Mouse (Mus musculus) erythroid progenitor cell, adult 5-6 weeks (primary cell): ENCODE data around the gene Il13. TPM values are rescaled to one million over a fixed set of nuclear protein-coding genes. Genes with fewer than 3 reads are reported as not detected.

ENCODE experiments used
- ATAC-seq: replicated peaks from 2 replicates; pipeline ENCODE4 v1.8.0; 2016; ENCODE audit warnings: moderate number of reproducible peaks, mild to moderate bottlenecking, moderate TSS enrichment, inconsistent platforms; ENCODE audit not compliant: poor library complexity, low FRiP score, severe bottlenecking
- total RNA-seq, 2 experiments: library from RNA; stranded (forward) in 1 of 2; stranded (reverse) in 1 of 2; fragments of 150-400 nt in 1 of 2; fragments of 186-747, 209-891 nt in 1 of 2; gene quantifications; 2 replicates each; pipeline versions ENCODE4 v1.2.3 to v1.2.4; 2015 to 2017; ENCODE audit warnings: low replicate concordance in 2 of 2

Il13 gene
- total RNA-seq (2015; ENCODE audit: low replicate concordance) (not detected in 2 replicates), total RNA-seq (2017; ENCODE audit: low replicate concordance) (not detected in 2 replicates)

DNA sequence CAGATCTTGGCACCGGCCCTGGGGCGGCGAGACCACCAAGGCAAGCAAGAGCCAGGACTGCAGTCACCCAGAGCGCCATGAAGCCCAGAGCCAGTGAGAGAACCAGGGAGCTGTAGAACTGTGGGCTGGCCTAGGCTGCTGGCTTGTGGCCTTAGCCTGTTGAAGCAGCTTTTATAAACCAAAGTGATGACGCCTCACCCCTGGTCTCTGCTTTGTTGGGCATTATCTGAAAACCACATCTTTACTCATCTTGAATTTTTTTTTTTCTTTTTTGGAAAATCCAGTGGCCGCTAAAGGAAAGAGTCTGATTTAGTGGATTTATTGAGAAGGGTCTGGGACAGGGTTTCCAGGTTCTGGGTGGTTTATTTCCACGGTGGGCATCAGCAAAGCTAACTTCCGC, at the start of gene Il13:
TSS of gene Il13 (minus strand) at position 147 of the 400 bp plus-strand sequence.
- no peak for ATAC-seq

- no peak for ATAC-seq
Observed at GRCm38 (mm10) chr11:53682994-53683530, 48.6 kb upstream of the Il13 start.

- ATAC-seq: no peak
Observed at GRCm38 (mm10) chr11:53682170-53682569, 47.7 kb upstream of the Il13 start.

DNA sequence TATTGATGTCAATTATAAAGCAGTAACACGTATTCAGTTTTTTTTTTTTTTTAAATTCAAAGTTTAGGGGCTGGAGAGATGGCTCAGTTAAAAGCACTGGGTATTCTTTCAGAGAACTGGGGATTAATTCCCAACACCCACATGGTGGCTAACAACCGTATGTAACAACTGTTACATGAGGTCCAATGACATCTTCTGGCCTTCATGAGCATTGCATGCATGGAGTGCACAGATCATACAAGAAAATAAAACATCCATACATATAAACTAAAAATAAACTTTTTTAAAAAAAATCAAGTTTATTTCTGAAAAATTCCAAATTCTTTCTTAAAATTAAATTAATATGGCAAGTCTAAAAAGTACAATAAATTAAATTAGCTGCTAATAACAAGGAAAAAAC, 47.2 kb upstream of the Il13 start:
- ATAC-seq: no peak

GRCm38 (mm10) chr11:53680141-53680540, 45.6 kb upstream of the Il13 start:
- ATAC-seq: no peak

DNA sequence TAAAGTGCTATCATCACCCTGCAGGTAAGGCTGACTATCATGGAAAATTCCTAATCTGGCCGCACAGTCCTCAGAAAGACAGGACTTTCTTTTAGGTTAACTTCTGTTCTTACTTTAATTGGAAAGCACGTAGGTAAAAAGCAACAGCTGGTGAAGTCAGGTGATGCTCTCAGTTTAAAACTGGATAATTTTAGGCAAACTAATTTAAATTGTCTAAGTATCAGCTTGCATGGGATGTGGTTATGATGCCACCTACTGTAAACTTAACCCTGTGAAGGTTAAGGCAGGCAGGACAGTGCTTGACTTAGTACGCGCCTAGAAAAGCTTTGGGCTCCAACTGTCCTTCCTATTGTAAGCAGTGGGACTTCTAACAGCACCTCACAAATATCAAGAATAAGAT, 36.9 kb upstream of the Il13 start:
- no peak for ATAC-seq

GRCm38 (mm10) chr11:53664091-53664490, 29.6 kb upstream of the Il13 start:
- ATAC-seq: no peak

GRCm38 (mm10) chr11:53662794-53663674, 28.5 kb upstream of the Il13 start:
- ATAC-seq: no peak

- ATAC-seq: no peak
Observed at GRCm38 (mm10) chr11:53657828-53658227, 23.3 kb upstream of the Il13 start.

DNA sequence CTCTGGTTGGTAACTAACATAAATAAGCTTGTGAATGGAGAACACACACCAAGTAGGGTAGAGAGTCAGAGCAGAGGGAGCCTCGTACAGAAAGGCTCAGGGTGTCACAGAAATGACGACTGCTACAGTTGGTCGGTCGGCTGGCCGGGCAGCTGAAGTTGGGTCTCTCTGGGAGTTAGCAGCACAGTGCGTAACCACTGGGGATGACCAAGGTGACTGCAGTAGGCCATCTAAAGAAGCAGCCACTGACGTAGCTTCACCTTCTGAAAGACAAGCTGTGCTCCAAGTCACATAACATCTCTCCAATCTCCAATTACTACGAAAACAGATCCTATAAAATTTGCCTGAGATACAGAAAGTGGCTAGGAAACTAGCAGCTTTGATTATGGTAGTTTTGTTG, 22.9 kb upstream of the Il13 start:
- ATAC-seq: peak; percentile 47

GRCm38 (mm10) chr11:53656558-53657202, 22.2 kb upstream of the Il13 start:
- peak; percentile 81 for ATAC-seq

- no peak for ATAC-seq
Observed at GRCm38 (mm10) chr11:53655043-53655442, 20.5 kb upstream of the Il13 start.

- no peak for ATAC-seq
Observed at GRCm38 (mm10) chr11:53652427-53652826, 17.9 kb upstream of the Il13 start.

DNA sequence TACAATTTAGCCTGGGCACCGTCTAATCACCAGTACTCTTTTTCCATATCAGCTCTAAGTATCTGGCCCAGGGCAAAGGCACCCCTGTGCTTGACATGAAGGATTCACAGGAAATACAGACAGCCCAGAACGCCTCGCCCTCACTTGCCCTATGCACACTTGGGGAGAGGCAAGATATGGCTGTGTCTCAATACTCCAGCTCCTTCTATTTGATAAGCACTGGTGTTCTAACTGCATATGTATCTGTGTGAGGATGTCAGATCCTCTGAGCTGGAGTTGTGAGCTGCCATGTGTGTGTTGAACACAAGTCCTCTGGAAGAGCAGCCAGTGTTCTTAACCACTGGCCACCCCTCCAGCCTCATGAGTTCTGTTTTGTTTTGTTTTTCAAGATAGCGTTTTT, 16.9 kb upstream of the Il13 start:
- ATAC-seq: no peak

- ATAC-seq: no peak
Observed at GRCm38 (mm10) chr11:53644017-53644416, 9.5 kb upstream of the Il13 start.

DNA sequence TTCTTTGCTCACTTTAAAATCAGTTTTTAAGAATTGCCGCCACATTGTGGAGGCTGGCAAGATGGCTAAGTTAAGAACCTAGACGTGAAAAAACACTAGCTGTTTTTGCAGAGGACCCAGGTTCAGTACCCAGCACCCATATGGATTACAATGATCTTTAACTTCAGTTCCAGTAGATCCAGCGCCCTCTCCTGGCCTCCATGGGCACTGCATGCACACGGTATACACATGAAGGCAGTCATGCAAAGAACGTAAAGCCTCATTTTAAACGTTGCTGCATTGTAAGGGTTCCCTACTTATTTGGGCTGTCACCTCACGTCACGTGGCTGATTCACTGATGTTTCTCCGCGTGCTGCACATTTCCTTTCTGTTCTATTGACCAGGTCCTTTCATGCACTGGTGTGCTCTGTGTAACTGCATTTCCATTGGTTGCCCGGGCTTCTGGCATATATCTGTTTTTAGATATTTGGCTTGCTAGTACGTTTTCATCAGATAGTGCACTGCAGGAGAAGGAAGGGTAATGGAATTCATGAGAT, 8.3 kb upstream of the Il13 start:
- ATAC-seq: no peak

DNA sequence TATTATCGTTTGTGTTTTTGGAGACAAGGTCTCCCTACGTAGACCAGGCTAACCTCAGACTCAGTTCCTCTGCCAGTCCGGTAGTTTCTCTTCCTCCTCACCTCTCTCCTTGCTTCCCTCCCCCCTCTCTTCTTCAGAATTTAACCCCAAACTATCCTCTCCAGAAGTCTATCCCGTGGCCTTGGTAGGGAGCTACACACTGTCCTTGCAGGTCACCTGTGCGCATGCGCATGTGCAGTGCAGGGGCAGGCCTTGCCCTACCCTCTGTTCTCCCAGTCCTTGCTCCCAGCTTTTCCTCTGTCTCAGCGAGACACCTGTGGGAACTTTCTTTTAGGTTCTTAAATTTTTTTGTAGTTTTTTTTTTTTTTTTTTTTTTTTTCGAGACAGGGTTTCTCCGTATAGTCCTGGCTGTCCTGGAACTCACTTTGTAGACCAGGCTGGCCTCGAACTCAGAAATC, 3.3 kb upstream of the Il13 start:
- ATAC-seq: no peak

DNA sequence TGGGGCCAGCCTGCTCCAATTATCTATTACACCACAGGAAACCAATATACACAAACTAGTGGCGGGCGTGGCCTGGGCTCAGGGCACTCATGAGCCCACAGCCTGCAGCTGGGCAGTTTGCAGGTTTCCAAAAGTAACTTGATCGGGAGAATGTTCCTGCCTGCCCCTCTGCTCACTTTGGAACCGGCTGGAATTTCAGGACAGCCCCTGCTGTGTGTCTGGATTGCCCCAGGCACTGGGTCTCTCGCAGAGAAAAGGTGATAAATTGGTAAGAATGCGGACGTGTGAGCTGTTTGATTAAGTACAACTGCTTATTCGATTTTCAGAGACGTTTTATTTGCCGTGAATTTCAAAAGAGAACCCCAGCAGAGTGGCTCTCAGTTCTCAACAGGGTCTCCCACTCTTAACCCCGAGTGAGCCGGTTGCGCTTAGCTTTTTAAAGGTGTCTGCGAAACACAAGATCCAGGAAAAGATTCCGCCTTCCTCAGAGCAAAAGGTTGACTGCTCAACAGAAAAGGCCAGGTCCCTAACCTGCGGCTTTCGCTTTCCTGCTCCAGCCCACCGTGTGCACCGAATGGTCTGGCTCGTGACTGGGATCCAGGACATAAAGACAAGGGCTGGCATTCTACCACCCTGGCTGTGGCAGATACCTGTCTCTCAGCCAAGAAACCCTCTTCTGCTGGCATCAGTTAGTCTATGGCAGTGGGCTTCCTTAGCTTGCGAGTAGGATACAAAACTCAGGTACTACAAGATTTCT, 2.7 kb upstream of the Il13 start:
- ATAC-seq: no peak

DNA sequence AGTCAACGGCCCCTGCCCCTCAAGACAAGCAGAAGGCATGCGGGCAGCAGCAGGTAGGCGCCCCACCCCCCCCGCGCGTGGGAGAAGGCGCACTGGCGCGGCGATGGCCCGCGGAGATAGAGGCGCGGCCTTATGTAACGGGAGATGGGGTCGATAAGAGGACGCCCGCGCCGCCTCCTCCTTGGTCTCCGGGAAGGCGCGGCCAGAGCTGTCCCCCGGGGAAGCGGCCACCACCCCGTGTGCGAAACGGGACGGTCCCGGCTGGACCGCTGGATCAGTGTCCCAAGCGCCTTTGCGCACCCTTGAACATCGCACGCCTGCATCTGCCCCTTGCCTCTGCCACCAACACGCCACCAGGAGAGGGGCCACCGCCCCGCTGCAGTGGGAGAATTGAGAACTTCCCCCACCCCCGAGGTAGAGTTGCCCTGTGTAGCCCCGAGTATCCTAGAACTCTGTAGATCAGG, 1.7 kb upstream of the Il13 start:
- no peak for ATAC-seq
